Mouse (Mus musculus) adrenal gland, postnatal 36 days (tissue): ENCODE data around the gene Atg14. TPM values are rescaled to one million over a fixed set of nuclear protein-coding genes. Genes with fewer than 3 reads are reported as not detected.
A peak's percentile ranks its signal among the peaks of the same experiment; 100 is the strongest.
"Not testable (repeated sequence)": the region's sequence is repeated elsewhere in the genome, so short reads cannot be mapped to it uniquely, and the experiment has no call there.

Source experiments
- DNase-seq, 2 experiments: peaks; one replicate each; pipeline ENCODE4 v3.0.0; 2021; ENCODE audit warnings: mixed read lengths in 1 of 2
- long read RNA-seq, 2 experiments: library from polyadenylated mRNA; stranded (forward); transcript quantifications; one replicate each; pipeline ENCODE4 v2.0.0; 2021; ENCODE audit warnings: borderline sequencing depth in 2 of 2
- total RNA-seq, 2 experiments: library from RNA; stranded (reverse); gene quantifications; 2 replicates each; pipeline ENCODE4 v1.2.3; 2021

Gene Atg14
- total RNA-seq = 10 to 100 TPM; 11.8 to 14.9 TPM
- long read RNA-seq, experiment 1, transcript Atg14-201 (10 exons, 3,450 nt) = major isoform, 23 of 30 reads
- long read RNA-seq, experiment 1, partial matches to known transcripts = 5 of 30 reads
- long read RNA-seq, experiment 1, other reads (novel, unspliced or antisense) = 2 of 30 reads
- long read RNA-seq, experiment 2, transcript Atg14-201 (10 exons, 3,450 nt) = major isoform, 6 of 6 reads
- long read RNA-seq, experiment 2, partial matches to known transcripts = 0 of 6 reads
- long read RNA-seq, experiment 2, other reads (novel, unspliced or antisense) = 0 of 6 reads

DNA sequence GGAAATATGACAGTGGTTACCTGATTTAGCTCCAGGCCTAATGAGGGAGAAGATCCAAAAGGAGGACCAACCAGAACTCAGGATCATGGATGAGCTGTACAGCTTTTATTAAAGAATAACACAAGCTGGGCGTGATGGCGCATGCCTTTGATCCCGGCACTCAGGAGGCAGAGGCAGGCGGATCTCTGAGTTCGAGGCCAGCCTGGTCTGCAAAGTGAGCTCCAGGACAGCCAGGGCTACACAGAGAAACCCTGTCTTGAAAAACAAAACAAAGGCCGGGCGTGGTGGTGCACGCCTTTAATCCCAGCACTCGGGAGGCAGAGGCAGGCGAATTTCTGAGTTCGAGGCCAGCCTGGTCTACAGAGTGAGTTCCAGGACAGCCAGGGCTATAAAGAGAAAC lies at the start of gene Atg14:
Atg14 (minus strand) TSS at position 101 of the 400 bp plus-strand sequence.
- DNase-seq = not testable (repeated sequence)

DNA sequence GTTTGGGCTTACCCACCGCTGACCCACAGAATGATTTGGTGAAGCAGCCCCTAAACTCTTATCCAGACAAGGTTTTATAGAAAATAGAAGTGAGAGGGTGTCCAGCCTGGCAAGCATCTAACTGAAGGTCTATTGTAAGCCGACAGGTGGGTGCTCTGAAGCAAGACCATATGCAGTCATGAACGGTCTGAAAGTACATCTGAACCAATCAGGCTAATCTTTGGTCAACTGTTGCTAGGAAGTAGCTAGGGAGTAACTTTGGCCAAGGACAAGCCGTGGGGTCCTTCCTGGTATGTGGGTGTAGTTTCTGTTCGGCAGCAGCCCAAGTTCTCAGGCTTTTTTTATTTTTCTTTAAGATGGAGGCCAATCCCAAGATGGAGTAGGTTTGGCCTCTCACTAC lies 48.4 kb upstream of the Atg14 start:
- DNase-seq = no peak

- no peak for DNase-seq
These were observed 42.8 kb upstream of the Atg14 start for GRCm38 (mm10) chr14:47613254-47613653.

GRCm38 (mm10) chr14:47597942-47598388 lies 27.5 kb upstream of the Atg14 start:
- peak; percentile 50 to 76 for DNase-seq

DNA sequence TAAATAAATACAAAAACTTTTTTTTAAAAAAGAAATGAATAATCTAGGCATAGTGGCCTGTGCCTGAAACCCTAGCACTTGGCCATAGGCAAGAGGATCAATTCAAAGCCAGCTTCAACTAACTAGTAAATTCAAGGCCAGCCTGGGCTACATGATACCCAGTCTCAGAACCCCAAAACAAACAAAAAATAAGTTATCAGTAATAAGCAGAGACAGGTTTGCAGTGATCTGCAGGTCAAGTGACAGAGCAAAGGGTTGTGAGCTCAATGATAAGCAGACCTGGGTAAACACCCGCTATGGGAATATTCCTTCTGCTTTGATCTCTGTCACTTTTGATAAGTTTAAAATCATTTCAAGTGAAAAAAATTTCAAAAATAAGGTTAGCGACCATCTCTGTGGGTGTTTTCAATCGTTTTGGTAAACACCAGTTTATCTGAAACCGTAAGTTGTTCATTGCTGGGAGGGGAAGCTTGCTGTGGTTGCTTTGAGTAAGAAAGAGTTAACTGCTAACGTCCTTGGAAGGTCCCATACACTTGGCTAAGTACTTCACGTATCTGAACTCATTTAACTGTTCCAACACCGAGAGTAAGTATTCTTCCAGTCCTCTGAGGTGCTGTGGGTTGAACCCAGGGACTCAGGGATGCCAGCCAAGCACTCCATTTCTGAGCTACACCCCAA lies 24.1 kb upstream of the Atg14 start:
- DNase-seq = no peak

DNA sequence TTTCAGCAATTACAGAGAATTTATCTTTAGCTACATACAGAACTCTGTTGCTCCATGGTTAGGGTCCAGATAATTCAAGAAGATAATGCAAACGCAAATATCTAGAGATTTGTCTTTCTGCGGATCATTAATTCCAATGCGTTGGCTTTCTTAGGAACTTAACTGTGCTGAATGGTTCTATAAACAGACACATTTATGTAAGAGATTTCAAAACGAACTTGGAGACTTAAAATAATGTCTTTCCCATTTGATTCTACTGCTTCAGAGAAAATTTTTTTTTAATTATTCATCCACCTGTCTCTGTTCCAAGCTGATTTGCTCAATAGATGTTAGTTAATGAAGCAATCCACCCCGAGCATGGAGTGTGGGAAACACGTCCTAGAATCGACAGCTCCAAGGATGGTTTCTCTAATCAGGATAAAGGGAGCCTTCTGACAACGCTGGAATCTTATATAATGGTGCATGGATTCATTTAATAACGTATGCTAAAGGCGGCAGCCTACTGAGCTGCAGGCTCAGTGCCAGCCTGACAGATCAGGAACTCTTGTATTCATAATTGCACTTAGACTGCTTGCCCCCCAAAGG lies 20.0 kb upstream of the Atg14 start:
- no peak for DNase-seq

DNA sequence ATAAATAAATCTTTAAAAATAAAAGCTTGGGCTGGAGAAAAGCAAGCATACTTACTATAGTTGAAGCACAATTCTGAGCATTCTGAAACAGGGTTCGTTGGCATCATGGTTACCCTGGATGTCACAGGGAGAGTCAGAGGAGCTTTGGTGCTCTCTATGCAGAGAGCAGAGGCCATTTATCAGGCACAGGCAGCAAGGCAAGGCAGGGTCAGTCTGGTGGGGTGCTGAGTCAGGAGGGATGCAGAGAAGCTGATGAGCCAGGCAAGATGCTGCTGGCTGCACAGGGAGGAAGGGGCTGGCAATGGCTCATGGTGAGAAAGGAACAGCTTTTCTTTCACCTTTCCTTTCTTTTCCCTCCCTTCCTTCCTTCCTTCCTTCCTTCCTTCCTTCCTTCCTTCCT lies 19.0 kb upstream of the Atg14 start:
- DNase-seq = no peak

- DNase-seq = no peak
These were observed 13.9 kb upstream of the Atg14 start for GRCm38 (mm10) chr14:47584346-47584745.

- peak; percentile 24 to 37 for DNase-seq
These were observed 11.2 kb upstream of the Atg14 start for GRCm38 (mm10) chr14:47581681-47582080.

DNA sequence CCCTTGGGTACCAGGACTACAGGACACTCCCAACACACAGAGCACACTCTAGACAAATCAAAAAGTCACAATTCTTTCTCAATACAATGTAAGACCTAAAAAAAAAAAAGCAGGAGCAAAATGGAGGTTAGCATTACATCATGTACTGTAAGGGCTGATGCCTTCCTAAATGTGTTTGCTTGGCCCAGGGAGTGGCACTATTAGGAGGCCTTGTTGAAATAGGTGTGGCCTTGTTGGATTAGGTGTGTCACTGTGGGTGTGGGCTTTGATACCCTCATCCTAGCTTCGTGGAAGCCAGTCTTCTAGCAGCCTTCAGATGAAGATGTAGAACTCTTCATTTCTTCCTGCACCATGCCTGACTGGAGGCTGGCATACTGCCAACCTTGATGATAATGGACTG lies 10.8 kb upstream of the Atg14 start:
- no peak for DNase-seq

- DNase-seq = peak; percentile 76 to 78
These were observed 7.6 kb upstream of the Atg14 start for GRCm38 (mm10) chr14:47578086-47578485.

- DNase-seq = no peak
These were observed 6.2 kb upstream of the Atg14 start for GRCm38 (mm10) chr14:47576687-47577086.

DNA sequence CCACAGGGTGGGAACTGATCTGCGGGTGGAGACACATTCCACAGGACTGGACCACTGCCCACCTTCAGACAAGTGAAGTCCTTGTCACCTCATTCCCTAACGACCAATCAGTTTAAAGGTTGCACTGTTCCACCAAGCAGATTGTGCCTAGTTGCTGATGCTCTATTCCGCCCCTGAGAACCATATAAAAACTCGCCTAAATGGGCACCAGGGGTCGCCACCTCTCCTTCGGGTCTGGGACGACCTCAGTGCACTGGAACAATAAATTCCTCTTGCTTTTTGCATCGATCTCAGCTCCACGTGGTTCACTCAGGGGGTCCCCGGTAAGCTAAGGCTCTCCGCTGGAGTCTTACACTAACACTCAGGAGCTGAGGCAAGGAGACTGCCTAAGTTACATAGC lies 4.3 kb upstream of the Atg14 start:
- DNase-seq = no peak

DNA sequence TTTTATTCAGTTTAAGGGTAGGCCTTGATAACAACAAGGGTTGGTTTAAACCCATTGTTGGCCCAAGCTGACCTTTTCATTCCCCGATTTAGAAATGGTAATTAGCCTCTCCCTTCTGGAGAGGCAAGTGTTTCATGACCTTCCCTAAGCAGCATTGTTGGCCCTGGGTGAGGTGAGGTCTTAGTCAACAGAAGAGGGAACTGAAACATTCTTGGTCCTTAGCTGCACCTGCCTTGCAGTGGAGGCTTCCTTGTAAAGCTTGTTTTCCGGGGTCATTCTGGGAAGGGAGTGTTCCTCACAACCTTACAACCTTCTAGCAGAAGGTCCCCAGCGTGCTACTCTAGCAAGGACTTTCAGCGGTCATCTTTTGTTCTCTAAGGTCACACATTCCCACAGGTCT lies 2.3 kb upstream of the Atg14 start:
- DNase-seq = no peak

GRCm38 (mm10) chr14:47567962-47568652 lies 2.3 kb downstream of the Atg14 start:
- DNase-seq = peak; percentile 98 to 99

DNA sequence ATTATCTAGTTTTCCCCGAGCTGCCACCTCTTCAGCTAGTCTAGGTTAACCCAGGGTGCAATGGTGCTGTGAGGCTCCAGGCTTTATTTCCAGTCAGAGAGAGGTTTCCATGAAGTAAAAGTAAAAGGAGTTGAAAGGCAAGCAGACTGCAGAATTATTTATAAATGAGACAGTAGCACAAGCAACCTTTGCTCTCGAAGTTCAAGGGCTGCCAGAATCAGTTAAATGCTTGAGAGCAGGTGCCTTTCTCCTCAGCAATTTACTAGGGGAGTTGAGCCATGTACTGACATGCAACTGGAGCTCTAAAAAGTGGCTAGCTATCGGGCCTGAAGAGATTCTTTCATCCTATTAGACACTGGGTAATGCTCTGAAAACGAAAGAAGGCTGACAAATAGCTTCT lies 7.3 kb downstream of the Atg14 start:
- no peak for DNase-seq

DNA sequence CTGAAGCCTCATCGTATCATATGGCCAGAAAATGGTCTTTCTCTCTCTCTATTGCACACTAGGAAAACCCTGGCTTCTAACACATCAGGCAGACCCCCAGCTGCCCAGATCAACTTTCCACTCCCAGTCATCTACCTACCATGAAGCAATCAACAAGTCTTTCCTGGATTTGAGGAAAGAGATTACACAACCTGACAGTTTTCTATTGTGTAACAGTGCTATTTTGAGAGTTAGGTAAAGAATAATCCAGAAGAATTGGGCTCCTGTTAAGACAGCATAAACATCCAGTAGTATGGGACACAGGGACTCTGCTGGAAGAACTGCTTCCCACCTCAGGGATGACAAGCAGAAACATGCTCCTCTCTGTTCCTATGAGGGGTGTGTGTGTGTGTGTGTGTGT lies 7.9 kb downstream of the Atg14 start:
- DNase-seq = no peak

DNA sequence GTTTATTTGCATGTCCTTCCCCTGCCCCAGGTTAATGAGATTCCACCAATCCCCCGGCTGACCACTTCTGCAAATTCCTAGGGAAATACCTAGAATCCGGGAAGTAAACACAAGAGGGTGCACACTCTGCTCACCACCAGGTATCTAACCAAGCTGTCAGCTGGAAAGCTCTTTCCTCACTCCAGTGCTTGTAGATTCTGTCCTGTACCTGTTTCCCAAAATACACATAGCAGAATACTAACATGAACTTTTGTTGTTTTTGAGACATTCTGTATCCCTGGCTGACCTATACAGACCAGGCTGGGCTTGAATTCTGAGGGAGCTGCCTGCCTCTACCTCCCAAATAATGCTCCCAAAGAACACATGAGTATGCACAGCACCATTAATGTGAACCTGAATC lies 9.7 kb downstream of the Atg14 start:
- no peak for DNase-seq

GRCm38 (mm10) chr14:47555225-47555624 lies 15.2 kb downstream of the Atg14 start:
- DNase-seq = no peak

GRCm38 (mm10) chr14:47554236-47554635 lies 16.2 kb downstream of the Atg14 start:
- DNase-seq = no peak

DNA sequence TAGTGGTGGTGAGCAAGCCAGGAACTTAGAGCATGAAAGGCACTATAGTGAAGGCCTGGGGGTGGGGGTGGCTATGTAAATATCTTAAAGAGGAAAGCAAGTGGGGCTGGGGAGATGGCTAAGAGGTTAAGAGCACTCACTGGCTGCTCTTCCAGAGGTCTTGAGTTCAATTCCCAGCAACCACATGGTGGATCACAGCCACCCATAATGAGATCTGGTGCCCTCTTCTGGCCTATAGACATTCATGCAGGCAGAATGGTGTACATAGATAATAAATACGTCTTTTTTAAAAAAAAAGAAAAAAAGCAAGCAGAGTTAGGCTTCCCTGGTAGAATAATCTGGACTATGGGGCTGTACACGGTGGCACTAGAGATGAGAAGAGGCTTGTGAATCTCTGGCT lies 17.1 kb downstream of the Atg14 start:
- DNase-seq = no peak

- no peak for DNase-seq
These were observed 18.8 kb downstream of the Atg14 start for GRCm38 (mm10) chr14:47551668-47552067.

GRCm38 (mm10) chr14:47544877-47545276 lies 25.6 kb downstream of the Atg14 start:
- no peak for DNase-seq
